Mouse (Mus musculus) olfactory bulb, adult 2 months (tissue): ENCODE results near the gene Ercc2. TPM values are rescaled to one million over a fixed set of nuclear protein-coding genes. Genes with fewer than 3 reads are reported as not detected.
A peak's percentile ranks its signal among the peaks of the same experiment; 100 is the strongest.

ENCODE experiments used
- H3K27ac ChIP-seq: fragments of 200-500 bp; 2 replicates; pipeline ENCODE4 v1.5.1; 2012; ENCODE audit warnings: low read depth, low read length; ENCODE audit not compliant: insufficient read depth
- H3K4me1 ChIP-seq: fragments of 200-500 bp; 2 replicates; pipeline ENCODE4 v1.6.1; 2012; ENCODE audit warnings: low read length; ENCODE audit not compliant: control insufficient read depth, insufficient read depth
- H3K4me3 ChIP-seq: fragments of 200-500 bp; 2 replicates; pipeline ENCODE4 v1.5.1; 2012; ENCODE audit warnings: mild to moderate bottlenecking, low read depth, low read length, moderate library complexity; ENCODE audit not compliant: insufficient read depth
- CTCF ChIP-seq: fragments of 200-500 bp; IDR thresholded peaks from 2 replicates; pipeline ENCODE4 v1.5.1; 2012; ENCODE audit warnings: low read depth, mild to moderate bottlenecking, low read length, moderate library complexity; ENCODE audit not compliant: insufficient read depth
- POLR2A ChIP-seq: fragments of 200-500 bp; IDR thresholded peaks from 2 replicates; pipeline ENCODE4 v1.6.1; 2012; ENCODE audit warnings: mild to moderate bottlenecking, low read depth, low read length, moderate library complexity; ENCODE audit not compliant: insufficient read depth
- WGBS: fragments of 180-500 bp; shearing (Covaris S2); methylation state at CpG from one replicate; pipeline ENCODE4 v1.1.7; 2018; 5-methylcytosine and 5-hydroxymethylcytosine counted together
- polyA plus RNA-seq: library from polyadenylated mRNA; stranded (reverse); fragments of >200 nt; gene quantifications from 2 replicates; pipeline ENCODE4 v1.2.4, GENCODE M21; 2012; ENCODE audit warnings: low replicate concordance; ENCODE audit not compliant: missing spikeins, insufficient read depth, insufficient read length

The Ercc2 gene
- polyA plus RNA-seq, 1 experiment: not detected

GRCm38 (mm10) chr7:19343210-19343808 is 38.5 kb upstream of the Ercc2 start:
- peaks cover 25% of the 10 kb centered on the region for H3K4me1 ChIP-seq
- H3K4me3 ChIP-seq: peak overlapping the region; percentile 19; the same call in 1 of the 2 replicates
- no peak overlapping the region for H3K27ac ChIP-seq
- TF ChIP-seq CTCF (peak; percentile 81; the same call in 1 of the 2 replicates), POLR2A (no peak)
- 2% methylated on average over 11 of the region's 11 CpGs for WGBS

DNA sequence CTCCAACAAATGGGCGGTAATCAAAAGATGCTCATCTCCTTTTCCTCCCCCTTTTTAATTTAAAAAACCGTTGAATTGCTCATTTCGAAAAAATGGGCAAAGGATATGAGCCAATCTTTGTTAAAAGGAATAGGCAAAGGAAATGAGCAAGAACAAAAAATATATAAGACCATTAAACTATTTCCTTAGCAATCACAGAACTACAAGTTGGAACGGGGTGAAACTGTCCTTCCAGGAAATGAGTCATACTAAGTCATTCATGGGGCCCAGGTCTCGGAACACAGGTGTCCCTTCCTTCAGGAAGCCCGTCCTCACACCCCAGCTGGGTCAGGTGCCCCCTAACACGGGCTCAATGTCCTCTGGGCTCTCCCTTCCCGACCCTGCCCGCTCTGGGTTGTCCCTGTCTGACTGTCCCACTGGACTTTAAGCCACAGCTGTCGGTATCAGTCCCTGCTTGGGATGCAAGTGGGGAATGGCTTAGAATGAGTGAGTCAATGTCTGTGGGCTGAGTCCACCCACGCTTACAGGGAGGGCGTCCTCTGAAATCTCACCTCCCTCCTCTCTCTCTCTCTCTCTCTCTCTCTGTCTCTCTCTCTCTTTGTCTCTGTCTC is 37.5 kb upstream of the Ercc2 start, which contains the start of gene Ercc1:
TSS of gene Ercc1 (plus strand) at position 542 of the 611 bp plus-strand sequence.
- Histone ChIP-seq H3K4me1 (peaks cover 21% of the 10 kb centered on the region), H3K4me3 (peak within 1 kb of the TSS; percentile 77), H3K27ac (peak within 1 kb of the TSS; percentile 91)
- 21% methylated on average over 12 of the region's 12 CpGs for WGBS
- TF ChIP-seq POLR2A (no peak), CTCF (no peak)

DNA sequence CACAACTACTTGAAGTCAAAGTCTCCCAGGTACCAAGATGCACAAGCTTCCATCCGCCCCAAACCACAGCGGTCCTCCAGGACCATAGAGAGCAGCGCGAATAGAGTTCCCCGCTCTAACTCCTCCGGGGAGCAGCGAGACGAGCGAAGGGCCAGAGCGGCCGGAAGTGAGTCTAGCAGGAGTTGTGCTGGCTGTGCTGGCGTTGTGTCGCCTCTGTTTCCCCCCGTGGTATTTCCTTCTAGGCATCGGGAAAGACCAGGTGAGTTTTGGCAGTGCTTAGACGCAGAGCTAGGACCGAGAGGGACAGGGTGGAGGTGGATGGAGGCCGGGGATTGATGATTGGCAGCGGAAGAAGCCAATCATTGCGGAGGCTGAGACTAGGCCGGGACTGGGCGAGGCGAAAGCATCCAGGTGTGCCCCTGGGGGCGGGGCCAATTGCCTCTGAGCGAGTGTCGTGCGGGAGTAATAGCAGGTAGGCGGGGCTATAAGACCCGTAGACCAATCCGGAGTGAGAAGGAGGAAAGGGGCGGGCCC is 36.8 kb upstream of the Ercc2 start:
- peak overlapping the region; percentile 77 for H3K4me3 ChIP-seq
- H3K4me1 ChIP-seq: peaks cover 21% of the 10 kb centered on the region
- peak overlapping the region; percentile 91 for H3K27ac ChIP-seq
- WGBS: under 1% methylated on average over 31 of the region's 31 CpGs
- TF ChIP-seq POLR2A (peak; percentile 47; the same call in 1 of the 2 replicates), CTCF (no peak)

GRCm38 (mm10) chr7:19349188-19349915 is 32.5 kb upstream of the Ercc2 start:
- Histone ChIP-seq H3K27ac (no peak overlapping the region), H3K4me3 (no peak overlapping the region), H3K4me1 (peaks cover 7% of the 10 kb centered on the region)
- no peak for TF ChIP-seq CTCF
- TF ChIP-seq POLR2A: no peak
- 88% methylated on average over 13 of the region's 13 CpGs for WGBS

- no peak overlapping the region for H3K4me3 ChIP-seq
- H3K27ac ChIP-seq: no peak overlapping the region
- WGBS: 94% methylated on average over 8 of the region's 8 CpGs
- peaks cover 5% of the 10 kb centered on the region for H3K4me1 ChIP-seq
- no peak for TF ChIP-seq POLR2A
- TF ChIP-seq CTCF: no peak
Measured at GRCm38 (mm10) chr7:19350221-19350620, 31.6 kb upstream of the Ercc2 start.

DNA sequence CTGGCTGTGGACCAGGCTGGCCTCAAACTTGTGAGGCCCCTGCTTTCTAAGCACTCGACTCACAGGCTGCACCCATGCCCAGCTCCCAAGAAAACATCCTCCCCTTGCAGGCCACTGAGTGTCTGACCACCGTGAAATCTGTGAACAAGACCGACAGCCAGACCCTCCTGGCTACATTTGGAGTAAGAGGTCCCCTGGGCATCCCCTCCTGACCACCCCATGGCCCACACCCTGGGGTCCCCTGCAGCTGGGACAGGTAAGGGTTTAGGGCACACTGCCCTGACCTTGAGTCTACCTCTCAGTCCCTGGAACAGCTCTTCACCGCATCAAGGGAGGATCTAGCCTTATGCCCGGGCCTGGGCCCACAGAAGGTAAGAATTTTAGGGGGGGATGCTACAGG is 26.8 kb upstream of the Ercc2 start:
- 88% methylated on average over 5 of the region's 5 CpGs for WGBS
- no peak overlapping the region for H3K27ac ChIP-seq
- no peak for TF ChIP-seq POLR2A
- no peak for TF ChIP-seq CTCF

DNA sequence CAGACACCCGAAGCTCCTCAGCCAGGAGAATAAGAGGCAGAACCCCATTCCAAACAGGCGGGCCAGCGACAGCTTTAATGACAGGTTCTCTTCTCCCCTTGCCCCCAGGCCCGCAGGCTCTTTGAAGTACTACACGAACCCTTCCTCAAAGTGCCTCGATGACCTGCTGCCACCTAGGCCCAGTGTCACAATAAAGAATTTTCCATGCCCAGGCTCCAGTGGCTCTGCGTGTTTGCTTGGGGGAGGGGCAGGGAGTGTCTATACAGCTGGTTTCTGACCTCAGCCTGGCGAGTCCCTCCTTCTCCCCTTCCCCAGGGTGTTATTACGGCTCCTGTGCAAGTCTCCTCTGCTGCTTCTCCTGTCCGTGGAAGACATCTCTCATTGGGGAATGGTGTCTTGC is 25.5 kb upstream of the Ercc2 start:
- TF ChIP-seq POLR2A: no peak
- no peak for TF ChIP-seq CTCF
- WGBS: 70% methylated on average over 10 of the region's 10 CpGs

More for the DNA sequence above, 26.8 kb upstream of the Ercc2 start:
- H3K4me3 ChIP-seq: no peak overlapping the region
- peaks cover 10% of the 10 kb centered on the region; the same call in 1 of the 2 replicates for H3K4me1 ChIP-seq

DNA sequence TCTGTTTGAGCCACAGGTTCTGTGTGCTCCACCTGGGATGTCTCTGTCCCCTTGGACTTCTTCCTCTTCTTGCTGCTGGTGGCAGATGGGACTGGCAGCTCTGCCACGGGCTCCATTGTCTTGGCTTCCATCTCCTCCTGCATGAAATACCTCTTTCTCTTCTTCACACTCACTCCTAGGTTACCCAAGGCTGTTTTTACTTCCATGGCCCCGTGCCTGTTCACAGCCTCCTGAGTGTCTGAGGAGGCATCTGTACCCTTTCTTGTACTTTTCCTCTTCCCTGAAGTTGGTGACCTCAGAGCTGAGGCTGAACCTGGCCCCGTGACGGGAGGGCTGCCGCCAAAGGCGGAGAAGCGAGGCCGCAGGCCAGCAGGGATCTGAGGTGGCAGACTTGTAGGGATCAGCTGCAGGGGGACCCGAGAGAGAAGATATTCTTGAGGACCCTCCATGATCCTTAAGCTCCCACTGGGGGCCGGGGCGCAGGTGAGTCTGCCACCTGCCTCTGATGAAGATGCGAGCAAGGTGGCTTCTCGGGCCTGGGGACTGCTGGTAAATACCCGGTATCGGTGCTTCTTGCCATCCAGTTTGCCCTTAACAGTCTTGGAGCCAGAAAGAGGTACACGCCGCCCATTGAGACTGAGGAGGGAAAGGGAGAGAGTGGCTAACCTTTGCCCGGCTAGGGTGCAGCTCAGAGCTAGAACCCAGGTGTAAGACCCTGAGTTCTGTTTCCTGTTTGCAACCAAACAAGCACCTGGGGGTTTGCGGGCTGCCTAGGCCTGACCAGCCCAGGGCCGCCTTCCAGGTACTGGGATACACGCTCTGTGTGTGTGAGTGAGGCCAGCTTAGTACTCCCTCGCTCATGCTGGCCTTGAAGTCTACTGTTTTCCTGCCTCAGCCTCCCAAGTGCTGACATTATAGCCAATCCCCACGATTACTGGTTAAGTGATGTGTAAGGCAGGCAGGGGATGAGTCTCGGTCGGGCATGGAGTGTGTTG is 24.1 kb upstream of the Ercc2 start:
- no peak for TF ChIP-seq CTCF
- TF ChIP-seq POLR2A: no peak
- no peak overlapping the region for H3K27ac ChIP-seq
- WGBS: 90% methylated on average over 25 of the region's 25 CpGs
- H3K4me3 ChIP-seq: no peak overlapping the region
- peaks cover 30% of the 10 kb centered on the region for H3K4me1 ChIP-seq

More for the DNA sequence above, 25.5 kb upstream of the Ercc2 start:
- Histone ChIP-seq H3K4me1 (peaks cover 19% of the 10 kb centered on the region), H3K4me3 (no peak overlapping the region), H3K27ac (no peak overlapping the region)
